Mouse (Mus musculus) yolk sac, embryonic 10.5 days (tissue): Measurements from ENCODE around the gene Psme3.

Experiments used
- DNase-seq: peaks from one replicate; pipeline ENCODE4 v3.0.0-alpha.2; 2017; ENCODE audit warnings: low spot score

Psme3 gene

GRCm38 (mm10) chr11:101353436-101353835 lies 37.4 kb downstream of the Psme3 start:
- DNase-seq: no peak

GRCm38 (mm10) chr11:101354438-101355010 lies 38.5 kb downstream of the Psme3 start:
- no peak for DNase-seq

- no peak for DNase-seq
These were observed 39.9 kb downstream of the Psme3 start for GRCm38 (mm10) chr11:101355916-101356315.

GRCm38 (mm10) chr11:101357505-101358182 lies 41.6 kb downstream of the Psme3 start:
- DNase-seq: no peak

DNA sequence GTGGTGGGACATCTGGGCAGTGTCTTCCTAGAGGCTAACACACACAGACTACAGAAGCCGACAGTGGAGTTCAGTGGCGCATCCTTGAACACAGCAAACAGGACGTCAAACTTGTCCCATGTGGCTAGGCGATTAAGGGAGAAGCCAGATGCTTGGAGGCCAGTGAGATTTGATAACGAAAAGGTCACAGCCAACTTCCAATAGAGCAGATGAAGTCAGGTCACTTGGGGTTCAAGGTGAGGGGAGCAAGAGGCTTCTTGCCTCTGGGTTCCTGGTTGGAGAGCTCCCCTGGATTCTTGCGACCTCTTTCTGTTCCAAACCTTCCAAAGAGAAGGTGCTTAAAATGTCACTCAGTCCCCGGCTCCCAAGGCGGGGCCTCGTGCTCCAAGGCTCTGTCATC lies 43.8 kb downstream of the Psme3 start:
- no peak for DNase-seq

DNA sequence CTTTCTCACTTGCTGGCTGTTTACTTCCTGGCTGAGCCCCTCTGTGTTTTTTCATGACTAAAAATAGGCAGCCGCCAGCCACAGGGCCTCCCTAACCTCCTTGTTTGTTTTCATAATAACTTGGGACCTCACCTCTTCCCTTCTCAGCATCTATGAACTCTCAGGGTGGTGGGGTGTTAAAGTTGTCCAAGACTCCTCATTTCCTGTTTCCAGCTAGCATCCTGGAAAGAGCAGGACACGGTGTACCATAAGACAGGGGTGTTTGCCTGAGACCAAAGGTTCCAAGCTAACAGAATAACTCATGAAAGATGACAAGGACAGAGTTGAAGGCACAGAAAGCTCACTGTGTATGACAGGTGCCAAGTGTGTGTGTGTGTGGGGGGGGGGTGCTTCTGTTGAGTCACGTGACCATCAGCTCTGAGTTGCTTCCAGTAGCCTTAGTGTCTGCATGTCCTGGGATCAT lies 44.7 kb downstream of the Psme3 start:
- no peak for DNase-seq

- DNase-seq: peak; percentile 80
These were observed 48.5 kb downstream of the Psme3 start for GRCm38 (mm10) chr11:101364531-101364931.

- no peak for DNase-seq
These were observed 51.4 kb downstream of the Psme3 start, which contains the start of gene G6pc for GRCm38 (mm10) chr11:101367326-101367935. Gene G6pc (plus strand): TSS chr11:101367561.

GRCm38 (mm10) chr11:101370141-101370540 lies 54.1 kb downstream of the Psme3 start:
- DNase-seq: no peak
